Mouse (Mus musculus) small intestine, adult 2 months (tissue): ENCODE data around the gene Sp100. TPM values are rescaled to one million over a fixed set of nuclear protein-coding genes. Genes with fewer than 3 reads are reported as not detected.

Source experiments
- H3K27ac ChIP-seq: fragments of 200-500 bp; 2 replicates; pipeline ENCODE4 v1.5.1; 2012; ENCODE audit warnings: low read depth, low read length, control low read depth, inconsistent platforms; ENCODE audit not compliant: insufficient read depth
- H3K27me3 ChIP-seq: fragments of 200-500 bp; 2 replicates; pipeline ENCODE4 v1.6.1; 2012; ENCODE audit warnings: mild to moderate bottlenecking, moderate library complexity, low read length, inconsistent platforms; ENCODE audit not compliant: control insufficient read depth, insufficient read depth
- H3K36me3 ChIP-seq: fragments of 200-500 bp; 2 replicates; pipeline ENCODE4 v1.6.1; 2012; ENCODE audit warnings: mild to moderate bottlenecking, low read length, control low read depth, inconsistent platforms; ENCODE audit not compliant: control insufficient read depth, insufficient read depth
- H3K4me1 ChIP-seq: fragments of 200-500 bp; 2 replicates; pipeline ENCODE4 v1.6.1; 2012; ENCODE audit warnings: low read length, inconsistent platforms, mixed read lengths; ENCODE audit not compliant: control insufficient read depth, insufficient read depth, insufficient read length
- H3K4me3 ChIP-seq: fragments of 200-500 bp; 2 replicates; pipeline ENCODE4 v1.5.1; 2012; ENCODE audit warnings: low read depth, mild to moderate bottlenecking, control low read depth, inconsistent platforms, low read length, moderate library complexity
- CTCF ChIP-seq: fragments of 200-500 bp; IDR thresholded peaks from 2 replicates; pipeline ENCODE4 v1.5.1; 2012; ENCODE audit warnings: low read depth, mild to moderate bottlenecking, control low read depth, inconsistent platforms, low read length, moderate library complexity, mixed read lengths; ENCODE audit not compliant: insufficient replicate concordance, insufficient read length; ENCODE audit errors: extremely low read depth
- POLR2A ChIP-seq: fragments of 200-500 bp; IDR thresholded peaks from 2 replicates; pipeline ENCODE4 v1.6.1; 2012; ENCODE audit warnings: low read depth, mild to moderate bottlenecking, control low read depth, inconsistent platforms, low read length, moderate library complexity
- WGBS: fragments of 180-500 bp; shearing (Covaris S2); methylation state at CpG from one replicate; pipeline ENCODE4 v1.1.7; 2018; 5-methylcytosine and 5-hydroxymethylcytosine counted together
- polyA plus RNA-seq: library from polyadenylated mRNA; depleted of rRNA; stranded (reverse); fragments of >200 nt; gene quantifications from 2 replicates; pipeline ENCODE4 v1.2.3, GENCODE M21; 2012

Gene Sp100
- polyA plus RNA-seq, 1 experiment = 10.1 TPM

GRCm38 (mm10) chr1:85705552-85705951, 55.8 kb downstream of the Sp100 start:
- WGBS = 97% methylated on average over 1 of the region's 1 CpGs
- TF ChIP-seq POLR2A = no peak
- TF ChIP-seq CTCF = no peak
- Histone ChIP-seq H3K27me3 (no peaks in the 10 kb centered on the region), H3K36me3 (peaks cover 11% of the 10 kb centered on the region), H3K27ac (no peak overlapping the region), H3K4me3 (no peak overlapping the region), H3K4me1 (peaks cover 7% of the 10 kb centered on the region; the same call in 1 of the 2 replicates)

GRCm38 (mm10) chr1:85706754-85707153, 57.0 kb downstream of the Sp100 start:
- WGBS = 48% methylated on average over 2 of the region's 2 CpGs
- TF ChIP-seq POLR2A (no peak), CTCF (no peak)
- Histone ChIP-seq H3K4me1 (peaks cover 7% of the 10 kb centered on the region; the same call in 1 of the 2 replicates), H3K36me3 (peaks cover 8% of the 10 kb centered on the region), H3K27ac (peak overlapping the region; percentile 27; the same call in 1 of the 2 replicates), H3K27me3 (no peaks in the 10 kb centered on the region), H3K4me3 (no peak overlapping the region)

- H3K27me3 ChIP-seq = no peaks in the 10 kb centered on the region
- TF ChIP-seq POLR2A = no peak
- TF ChIP-seq CTCF = no peak
Measured at GRCm38 (mm10) chr1:85714501-85714900, 64.7 kb downstream of the Sp100 start.

GRCm38 (mm10) chr1:85716447-85717027, 66.7 kb downstream of the Sp100 start:
- 69% methylated on average over 7 of the region's 7 CpGs for WGBS
- H3K27me3 ChIP-seq = no peaks in the 10 kb centered on the region
- H3K4me1 ChIP-seq = 0 out of 2 replicates have a peak, but pooled peaks cover 2% of the 10 kb centered on the region
- TF ChIP-seq CTCF (no peak), POLR2A (no peak)
- no peak overlapping the region for H3K4me3 ChIP-seq
- H3K36me3 ChIP-seq = no peaks in the 10 kb centered on the region
- H3K27ac ChIP-seq = no peak overlapping the region

More at GRCm38 (mm10) chr1:85714501-85714900, 64.7 kb downstream of the Sp100 start:
- Histone ChIP-seq H3K36me3 (no peaks in the 10 kb centered on the region), H3K4me1 (no peaks in the 10 kb centered on the region), H3K4me3 (no peak overlapping the region), H3K27ac (no peak overlapping the region)

- WGBS = 79% methylated on average over 4 of the region's 4 CpGs
- no peak for TF ChIP-seq CTCF
- Histone ChIP-seq H3K4me1 (0 out of 2 replicates have a peak, but pooled peaks cover 2% of the 10 kb centered on the region), H3K27me3 (no peaks in the 10 kb centered on the region), H3K27ac (no peak overlapping the region), H3K36me3 (no peaks in the 10 kb centered on the region), H3K4me3 (no peak overlapping the region)
Measured at GRCm38 (mm10) chr1:85719049-85719448, 69.3 kb downstream of the Sp100 start.

- no peak overlapping the region for H3K4me3 ChIP-seq
- WGBS = 68% methylated on average over 10 of the region's 10 CpGs
Measured at GRCm38 (mm10) chr1:85720220-85720893, 70.6 kb downstream of the Sp100 start.

GRCm38 (mm10) chr1:85730471-85730870, 80.7 kb downstream of the Sp100 start:
- Histone ChIP-seq H3K36me3 (no peaks in the 10 kb centered on the region), H3K27me3 (no peaks in the 10 kb centered on the region), H3K4me3 (no peak overlapping the region), H3K4me1 (no peaks in the 10 kb centered on the region; the same call in 1 of the 2 replicates), H3K27ac (no peak overlapping the region)
- TF ChIP-seq CTCF (no peak), POLR2A (no peak)
- WGBS = 83% methylated on average over 6 of the region's 6 CpGs

More at GRCm38 (mm10) chr1:85720220-85720893, 70.6 kb downstream of the Sp100 start:
- Histone ChIP-seq H3K27ac (no peak overlapping the region), H3K27me3 (no peaks in the 10 kb centered on the region), H3K36me3 (no peaks in the 10 kb centered on the region), H3K4me1 (0 out of 2 replicates have a peak, but pooled peaks cover 2% of the 10 kb centered on the region)
- no peak for TF ChIP-seq POLR2A
- TF ChIP-seq CTCF = no peak
